Mouse (Mus musculus): ENCODE measurements at regions not wholly inside any gene's neighbourhood (a gene's known extent, or its start where the extent isn't known, plus 50 kb on each side); places are given as distances from the start of the nearest gene placed in this dataset.

GRCm38 (mm10) chr6:12140596-12140995 lies 233.0 kb downstream of the Phf14 start:
- DNase-seq (ENCODE audit: extremely low spot score in 1 of 2, low spot score in 1 of 2), result no peak

- no peak for DNase-seq (ENCODE audit: extremely low spot score in 1 of 2, low spot score in 1 of 2)
Measured at GRCm38 (mm10) chr6:12145216-12145615, 237.6 kb downstream of the Phf14 start.

- DNase-seq (ENCODE audit: extremely low spot score in 1 of 2, low spot score in 1 of 2), result no peak
Measured at GRCm38 (mm10) chr6:12150613-12151333, 243.2 kb downstream of the Phf14 start.

- DNase-seq (ENCODE audit: extremely low spot score in 1 of 2, low spot score in 1 of 2), result no peak
Measured at GRCm38 (mm10) chr6:12163971-12164370, 256.4 kb downstream of the Phf14 start.

GRCm38 (mm10) chr6:12168533-12168932 lies 260.9 kb downstream of the Phf14 start:
- DNase-seq (ENCODE audit: extremely low spot score in 1 of 2, low spot score in 1 of 2), result no peak

- no peak for DNase-seq (ENCODE audit: extremely low spot score in 1 of 2, low spot score in 1 of 2)
Measured at GRCm38 (mm10) chr6:12169431-12169830, 261.8 kb downstream of the Phf14 start.

GRCm38 (mm10) chr6:12170722-12171121 lies 263.1 kb downstream of the Phf14 start:
- DNase-seq (ENCODE audit: extremely low spot score in 1 of 2, low spot score in 1 of 2), result no peak

GRCm38 (mm10) chr6:12171189-12171588 lies 263.6 kb downstream of the Phf14 start:
- DNase-seq (ENCODE audit: extremely low spot score in 1 of 2, low spot score in 1 of 2), result no peak

- DNase-seq (ENCODE audit: extremely low spot score in 1 of 2, low spot score in 1 of 2), result no peak
Measured at GRCm38 (mm10) chr6:12177996-12178395, 270.4 kb downstream of the Phf14 start.

- no peak for DNase-seq (ENCODE audit: extremely low spot score in 1 of 2, low spot score in 1 of 2)
Measured at GRCm38 (mm10) chr6:12180951-12181350, 273.3 kb downstream of the Phf14 start.

- DNase-seq (ENCODE audit: extremely low spot score in 1 of 2, low spot score in 1 of 2), result no peak
Measured at GRCm38 (mm10) chr6:12210190-12210589, 302.6 kb downstream of the Phf14 start.

- DNase-seq (ENCODE audit: extremely low spot score in 1 of 2, low spot score in 1 of 2), result no peak
Measured at GRCm38 (mm10) chr6:12214526-12215177, 307.0 kb downstream of the Phf14 start.

GRCm38 (mm10) chr6:12215178-12215553 lies 307.6 kb downstream of the Phf14 start:
- no peak for DNase-seq (ENCODE audit: extremely low spot score in 1 of 2, low spot score in 1 of 2)

GRCm38 (mm10) chr6:12244151-12244550 lies 336.5 kb downstream of the Phf14 start:
- no peak for DNase-seq (ENCODE audit: extremely low spot score in 1 of 2, low spot score in 1 of 2)

GRCm38 (mm10) chr6:12247975-12248374 lies 340.4 kb downstream of the Phf14 start:
- DNase-seq (ENCODE audit: extremely low spot score in 1 of 2, low spot score in 1 of 2), result no peak

GRCm38 (mm10) chr6:12248599-12248998 lies 341.0 kb downstream of the Phf14 start:
- no peak for DNase-seq (ENCODE audit: extremely low spot score in 1 of 2, low spot score in 1 of 2)

- no peak for DNase-seq (ENCODE audit: extremely low spot score in 1 of 2, low spot score in 1 of 2)
Measured at GRCm38 (mm10) chr6:12254507-12254906, 346.9 kb downstream of the Phf14 start.

GRCm38 (mm10) chr6:12255434-12255833 lies 347.8 kb downstream of the Phf14 start:
- no peak for DNase-seq (ENCODE audit: extremely low spot score in 1 of 2, low spot score in 1 of 2)

GRCm38 (mm10) chr6:12258273-12258672 lies 350.7 kb downstream of the Phf14 start:
- no peak for DNase-seq (ENCODE audit: extremely low spot score in 1 of 2, low spot score in 1 of 2)

GRCm38 (mm10) chr6:12258940-12259481 lies 351.4 kb downstream of the Phf14 start:
- DNase-seq (ENCODE audit: extremely low spot score in 1 of 2, low spot score in 1 of 2), result no peak

- no peak for DNase-seq (ENCODE audit: extremely low spot score in 1 of 2, low spot score in 1 of 2)
Measured at GRCm38 (mm10) chr6:12259629-12260028, 352.0 kb downstream of the Phf14 start.

All from layer of hippocampus, postnatal 25 days (tissue).